Mouse (Mus musculus) spleen, postnatal 14 days (tissue): ENCODE results near the gene Zfp949.
A peak's percentile ranks its signal among the peaks of the same experiment; 100 is the strongest.

Experiments
- DNase-seq, 2 experiments: peaks; one replicate each; pipeline ENCODE4 v3.0.0; 2021 to 2022; ENCODE audit warnings: low spot score in 2 of 2

Zfp949 gene

GRCm38 (mm10) chr9:88547851-88548613 lies at the start of gene Zfp949:
Gene Zfp949 (plus strand): TSS chr9:88548020.
- DNase-seq, result peak; percentile 42 to 47

GRCm38 (mm10) chr9:88500112-88500511 lies 47.7 kb upstream of the Zfp949 start:
- no peak for DNase-seq

DNA sequence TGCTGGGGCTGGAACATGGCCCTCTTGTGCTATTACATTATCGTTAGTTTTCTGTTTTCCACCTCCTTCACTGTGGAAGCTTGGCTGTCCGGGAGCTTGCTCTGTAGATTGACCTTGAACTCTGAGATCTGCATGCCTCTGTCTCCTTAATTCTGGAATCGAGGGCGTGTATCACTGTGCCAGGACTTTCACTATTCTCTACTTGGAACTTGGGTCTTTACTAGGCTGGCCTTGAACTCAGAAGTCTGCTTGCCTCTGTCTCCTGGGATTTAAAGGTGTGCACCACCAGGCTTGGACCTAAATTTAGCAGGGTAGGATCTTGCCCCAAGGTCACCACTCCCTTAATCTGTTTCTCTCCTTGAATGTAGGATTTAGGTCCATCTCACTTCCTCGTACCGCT lies 46.0 kb upstream of the Zfp949 start:
- no peak for DNase-seq

- DNase-seq, result no peak
Observed at GRCm38 (mm10) chr9:88515546-88515945, 32.3 kb upstream of the Zfp949 start.

DNA sequence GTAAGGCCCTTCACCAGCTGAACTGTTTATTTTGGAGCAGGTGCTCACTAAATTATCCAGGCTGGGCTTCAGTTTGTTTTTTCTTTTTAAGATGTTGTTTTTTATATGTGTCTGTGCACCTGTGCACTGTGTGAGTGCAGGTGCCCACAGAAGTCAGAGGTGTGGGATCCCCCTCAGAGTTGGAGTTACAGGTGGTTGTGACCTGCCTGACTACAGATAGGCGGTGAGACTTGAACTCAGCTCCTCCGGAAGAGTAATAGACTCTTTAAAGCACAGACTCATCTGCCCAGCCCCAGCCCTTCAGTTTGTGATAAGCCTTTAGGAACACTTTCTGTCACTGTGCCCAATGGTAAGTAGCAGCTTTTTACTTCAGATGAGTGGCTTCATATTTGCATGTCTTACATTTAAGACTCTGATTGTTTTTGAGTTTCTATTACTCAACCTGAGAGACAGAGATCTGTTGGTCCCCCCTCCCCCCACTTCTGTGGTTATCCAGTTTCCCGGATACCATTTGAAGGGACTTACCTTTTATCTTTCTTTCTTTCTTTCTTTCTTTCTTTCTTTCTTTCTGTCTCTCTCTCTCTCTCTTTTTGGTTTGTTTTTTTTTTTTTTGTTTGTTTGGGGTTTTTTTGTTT lies 31.3 kb upstream of the Zfp949 start:
- DNase-seq, result no peak

DNA sequence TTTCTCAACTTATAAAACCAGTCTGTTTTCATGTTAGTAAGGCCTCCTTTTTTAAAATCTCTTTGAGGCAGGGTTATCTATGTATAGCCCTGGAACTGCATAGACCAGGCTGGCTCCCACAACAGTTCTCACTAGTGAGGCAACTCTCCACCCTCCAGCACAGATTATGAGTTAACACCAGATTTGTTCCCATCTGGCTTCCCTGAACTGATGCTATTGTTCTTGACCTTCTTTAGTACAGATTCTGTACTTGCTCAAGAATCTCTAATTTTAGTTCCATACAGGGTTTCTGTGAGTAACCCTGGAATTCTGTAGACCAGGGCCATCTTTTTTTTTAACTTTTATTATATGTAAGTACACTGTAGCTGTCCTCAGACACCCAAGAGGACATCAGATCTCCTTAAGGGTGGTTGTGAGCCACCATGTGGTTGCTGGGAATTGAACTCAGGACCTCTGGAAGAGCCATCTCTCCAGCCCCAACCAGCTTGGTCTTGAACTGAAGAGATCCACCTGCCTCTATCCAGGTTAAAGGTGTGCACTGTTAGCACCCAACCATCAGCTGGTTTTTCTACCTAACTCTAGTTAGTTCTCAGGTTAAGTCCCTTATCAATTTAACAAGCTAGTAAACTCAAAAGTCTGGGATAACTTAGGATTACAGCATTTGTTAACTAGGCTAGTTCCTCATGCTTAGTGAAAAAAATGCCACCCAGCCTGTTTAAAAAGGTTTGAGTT lies 28.3 kb upstream of the Zfp949 start:
- no peak for DNase-seq

DNA sequence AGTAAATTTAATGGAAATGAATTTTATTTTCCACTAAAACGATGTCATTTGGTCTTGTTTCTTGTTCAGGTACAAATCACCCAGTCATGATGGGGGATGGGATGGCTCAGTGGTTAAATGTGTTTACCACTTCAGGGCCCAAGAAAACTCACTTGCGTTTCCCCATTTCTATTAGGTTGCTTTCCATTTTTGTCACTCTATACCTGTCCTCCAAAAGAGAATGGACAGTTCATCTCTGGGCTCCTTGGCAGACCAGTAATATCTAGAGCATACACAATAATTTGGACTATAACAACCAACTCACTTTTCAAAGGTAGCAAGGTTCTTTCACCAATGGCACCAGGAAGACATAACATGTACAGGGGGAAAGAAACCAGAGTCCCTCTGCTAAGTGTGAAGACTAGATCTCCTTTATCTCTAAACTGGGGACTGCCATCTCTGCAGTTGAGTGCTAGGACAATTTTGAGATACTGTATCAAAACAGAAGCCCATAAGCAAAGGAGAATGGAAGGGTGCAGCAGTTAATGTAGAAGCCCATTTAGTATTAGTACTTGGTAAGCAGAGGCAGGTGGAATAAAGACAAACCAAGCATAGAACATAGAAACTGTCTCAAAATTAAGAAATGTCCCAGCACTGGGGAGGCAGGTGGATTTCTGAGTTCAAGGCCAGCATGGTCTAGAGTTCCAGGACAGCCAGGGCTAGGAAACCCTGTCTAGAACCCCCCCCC lies 27.5 kb upstream of the Zfp949 start:
- no peak for DNase-seq

GRCm38 (mm10) chr9:88520849-88521483 lies 26.9 kb upstream of the Zfp949 start:
- no peak for DNase-seq

DNA sequence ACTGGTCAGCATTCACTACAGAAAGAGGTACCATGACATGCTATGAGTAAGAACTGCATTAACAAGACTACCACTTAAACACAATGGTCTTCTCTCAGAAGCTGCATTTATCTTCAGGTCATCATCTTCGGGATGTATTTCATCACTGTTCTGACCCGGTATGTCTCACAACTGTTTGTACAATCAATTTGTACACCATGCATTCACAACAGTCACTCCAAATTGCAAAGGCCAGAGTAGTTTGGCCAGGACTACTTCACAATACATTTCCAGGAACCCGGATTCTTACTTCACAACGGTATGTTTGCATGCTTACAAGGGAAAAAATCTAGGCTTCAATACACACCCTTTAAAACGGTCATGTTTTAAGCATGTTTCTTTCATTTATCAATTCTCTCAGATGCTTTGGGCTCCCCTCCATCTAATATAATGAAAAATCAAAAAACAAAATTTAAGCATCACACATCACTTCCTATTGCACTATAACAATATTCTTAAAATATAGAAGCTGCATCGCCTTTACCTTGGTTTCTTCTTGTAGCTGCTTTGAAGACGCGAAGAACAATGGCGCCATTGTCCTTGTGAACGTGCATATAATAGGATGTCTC lies 25.8 kb upstream of the Zfp949 start:
- DNase-seq, result no peak

- peak; percentile 92 to 97 for DNase-seq
Observed at GRCm38 (mm10) chr9:88522569-88523334, 25.1 kb upstream of the Zfp949 start.

DNA sequence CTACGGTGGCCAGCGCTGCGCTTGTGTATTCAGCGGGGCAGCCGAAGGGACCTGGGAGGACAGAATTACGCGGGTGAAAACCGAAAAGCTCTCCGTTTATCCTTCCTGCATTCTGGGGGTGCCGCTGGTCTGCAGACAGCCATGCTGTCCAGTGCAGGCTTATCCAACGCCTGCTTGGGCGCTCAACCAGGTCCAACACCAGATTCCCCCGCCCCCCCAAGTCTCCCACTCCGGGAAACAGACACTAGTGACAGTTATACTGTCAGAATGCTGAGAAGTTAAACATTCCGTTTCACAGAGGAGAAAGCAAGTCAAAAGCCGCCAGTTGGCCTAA lies 24.5 kb upstream of the Zfp949 start:
- DNase-seq, result no peak

DNA sequence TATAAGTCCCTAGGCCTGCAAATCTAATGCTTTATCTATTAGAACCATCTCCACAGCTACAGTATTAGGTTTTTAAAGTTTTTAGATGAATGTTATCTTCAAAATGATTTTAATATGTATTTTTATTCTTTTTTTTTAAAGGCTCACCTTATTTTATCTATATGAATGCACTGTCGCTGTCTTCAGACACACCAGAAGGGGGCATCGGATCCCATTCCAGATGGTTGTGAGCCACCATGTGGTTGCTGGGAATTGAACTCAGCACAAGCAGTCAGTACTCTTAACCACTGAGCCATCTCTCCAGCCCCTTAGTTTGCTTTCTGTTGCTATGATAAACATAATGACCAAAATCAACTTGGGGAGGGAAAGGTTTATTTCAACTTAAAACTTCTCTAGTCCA lies 23.5 kb upstream of the Zfp949 start:
- DNase-seq, result no peak

- DNase-seq, result no peak
Observed at GRCm38 (mm10) chr9:88524796-88525195, 23.0 kb upstream of the Zfp949 start.

GRCm38 (mm10) chr9:88525341-88525740 lies 22.5 kb upstream of the Zfp949 start:
- DNase-seq, result no peak

- no peak for DNase-seq
Observed at GRCm38 (mm10) chr9:88527956-88528355, 19.9 kb upstream of the Zfp949 start.

DNA sequence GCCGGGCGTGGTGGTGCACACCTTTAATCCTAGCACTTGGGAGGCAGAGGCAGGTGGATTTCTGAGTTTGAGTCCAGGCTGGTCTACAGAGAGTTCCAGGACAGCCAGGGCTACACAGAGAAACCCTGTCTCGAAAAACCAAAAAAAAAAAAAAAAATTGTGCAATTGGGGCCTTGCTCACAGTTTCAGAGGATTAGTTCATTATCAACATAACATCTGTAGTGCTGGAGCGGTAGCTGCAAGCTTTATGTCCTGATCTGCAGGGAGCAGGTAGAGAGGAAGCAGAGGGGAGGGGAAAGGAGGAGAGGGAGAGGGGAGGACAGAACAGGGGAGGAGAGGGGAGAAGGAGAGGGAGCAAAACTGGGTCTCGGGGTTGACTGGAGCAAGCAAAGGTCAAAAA lies 19.1 kb upstream of the Zfp949 start:
- DNase-seq, result no peak

- no peak for DNase-seq
Observed at GRCm38 (mm10) chr9:88529571-88529970, 18.2 kb upstream of the Zfp949 start.

DNA sequence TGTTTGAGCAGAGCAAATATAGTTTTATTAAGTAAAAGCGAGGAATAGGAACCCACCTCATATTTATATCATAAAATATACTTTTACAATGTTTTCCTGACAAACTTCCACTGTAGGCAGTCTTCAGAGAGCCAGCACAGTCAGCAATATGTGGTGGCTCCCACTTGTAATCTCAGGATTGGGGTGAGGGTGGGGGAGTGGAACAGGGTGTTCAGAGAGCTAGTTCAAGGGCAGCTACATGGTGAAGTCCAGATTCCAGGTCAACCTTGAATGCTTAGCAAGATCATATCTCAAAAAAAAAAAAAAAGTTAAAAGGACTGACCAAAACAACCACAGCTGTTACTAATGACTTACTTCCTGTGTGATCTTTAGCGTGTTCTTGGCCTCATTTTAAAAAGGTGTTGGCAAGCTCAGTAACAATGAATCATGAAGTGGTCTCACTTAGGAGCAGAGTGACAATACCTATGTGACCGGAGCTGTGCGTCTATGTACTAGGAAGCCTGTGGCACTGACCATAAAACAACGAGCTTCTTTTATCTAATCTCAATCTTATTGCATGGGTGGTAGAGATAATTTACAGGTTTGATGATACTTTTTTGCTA lies 17.7 kb upstream of the Zfp949 start:
- no peak for DNase-seq

DNA sequence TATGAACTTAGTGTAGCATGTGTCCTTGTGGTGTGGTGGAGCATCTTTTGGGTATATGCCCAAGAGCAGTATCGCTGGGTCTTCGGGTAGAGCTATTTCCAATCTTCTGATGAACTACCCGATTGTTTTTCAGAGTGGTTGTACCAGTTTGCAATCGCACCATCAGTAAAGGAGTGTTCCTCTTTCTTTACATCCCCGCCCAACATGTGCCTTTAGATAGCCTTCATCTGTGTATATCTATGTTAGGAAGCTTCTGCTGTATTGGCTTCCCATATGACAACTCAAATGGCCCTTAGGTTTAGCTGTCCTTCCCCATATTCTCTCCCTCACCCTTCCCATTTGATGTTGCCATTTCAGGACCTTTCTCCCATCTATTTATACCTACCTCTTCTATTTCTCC lies 13.7 kb upstream of the Zfp949 start:
- DNase-seq, result no peak

GRCm38 (mm10) chr9:88539546-88540224 lies 8.1 kb upstream of the Zfp949 start:
- no peak for DNase-seq
